Mouse (Mus musculus) brain, adult 2 months (tissue): ENCODE results near the gene Cd164.

Source experiments
- DNase-seq: peaks from one replicate; pipeline ENCODE4 v3.0.0; 2011; ENCODE audit warnings: low read depth, low spot score

Gene Cd164

DNA sequence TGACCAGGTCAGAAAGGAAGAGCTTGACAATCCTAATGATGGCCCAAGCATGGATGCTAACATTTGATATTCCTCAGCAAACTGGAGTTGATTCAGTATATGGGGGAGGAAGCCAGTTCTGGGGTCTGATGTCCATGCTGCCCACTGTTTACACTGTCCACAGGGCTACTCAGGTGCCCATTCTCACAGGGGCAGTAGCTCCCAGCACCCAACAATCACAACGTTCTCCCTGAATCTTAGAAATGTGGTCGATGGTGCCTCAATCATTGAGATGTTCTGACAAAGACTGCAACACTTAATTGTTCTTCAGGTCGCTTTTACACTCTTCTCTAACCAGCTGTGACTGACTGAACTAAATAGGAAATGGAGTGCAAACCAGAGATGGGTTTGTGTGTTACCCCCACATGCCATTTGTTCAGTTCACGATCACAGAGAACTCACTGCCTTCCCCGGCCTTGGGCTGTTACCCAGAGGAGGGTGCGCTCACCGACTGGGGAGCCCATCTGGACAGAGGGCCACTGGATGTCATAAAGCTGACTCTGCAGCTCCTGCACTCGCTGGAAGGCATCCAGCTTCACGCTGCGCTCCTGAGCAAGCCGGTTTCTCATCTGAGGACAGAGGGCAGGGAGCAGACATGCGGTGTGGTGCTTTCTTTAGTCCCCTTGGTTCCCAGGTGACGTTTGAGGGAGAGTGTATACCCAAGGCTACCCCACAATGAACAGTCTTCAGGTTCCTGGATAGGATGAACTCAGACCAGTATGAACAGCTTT lies 27.4 kb downstream of the Cd164 start:
- peak; percentile 19 for DNase-seq

DNA sequence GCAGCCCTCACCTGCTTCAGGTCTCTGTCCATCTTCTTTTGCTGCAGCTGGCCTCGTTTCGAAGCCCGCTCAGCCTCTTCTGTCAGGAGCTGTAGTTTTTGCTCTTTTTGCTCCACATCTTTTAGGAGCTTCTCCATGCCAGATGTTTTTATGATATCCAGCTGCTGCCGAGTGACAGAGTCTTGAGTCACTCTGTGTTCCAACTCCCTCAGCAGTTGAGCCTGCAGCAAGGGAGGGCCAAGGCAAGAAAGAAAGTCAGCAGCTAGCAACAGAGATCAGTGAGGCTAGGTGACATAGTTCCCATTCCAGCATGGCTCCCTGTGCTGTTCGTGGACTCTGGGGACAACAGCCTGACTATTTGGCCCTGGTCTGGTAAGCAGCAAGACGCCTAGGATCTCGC lies 31.5 kb downstream of the Cd164 start:
- peak; percentile 10 for DNase-seq

DNA sequence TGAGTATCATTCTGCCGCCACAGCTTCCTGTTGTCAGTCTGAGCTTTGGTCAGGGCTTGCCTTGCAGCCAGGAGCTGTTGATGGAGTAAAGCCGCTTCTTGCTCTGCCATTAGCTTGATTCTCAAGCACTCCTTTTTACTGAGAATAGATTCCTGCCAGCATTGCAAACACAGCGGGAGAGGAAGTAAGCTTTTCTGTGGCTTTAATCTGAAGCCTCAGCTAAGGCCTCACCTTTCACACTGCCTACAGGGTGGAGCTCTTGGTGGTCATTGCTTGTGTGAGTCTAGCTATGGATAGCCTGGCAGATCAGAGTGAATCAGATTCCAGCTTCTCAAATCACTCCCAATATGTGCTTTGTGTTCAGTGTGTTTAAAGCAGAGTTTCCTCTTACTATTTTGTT lies 33.1 kb downstream of the Cd164 start:
- DNase-seq: peak; percentile 21

DNA sequence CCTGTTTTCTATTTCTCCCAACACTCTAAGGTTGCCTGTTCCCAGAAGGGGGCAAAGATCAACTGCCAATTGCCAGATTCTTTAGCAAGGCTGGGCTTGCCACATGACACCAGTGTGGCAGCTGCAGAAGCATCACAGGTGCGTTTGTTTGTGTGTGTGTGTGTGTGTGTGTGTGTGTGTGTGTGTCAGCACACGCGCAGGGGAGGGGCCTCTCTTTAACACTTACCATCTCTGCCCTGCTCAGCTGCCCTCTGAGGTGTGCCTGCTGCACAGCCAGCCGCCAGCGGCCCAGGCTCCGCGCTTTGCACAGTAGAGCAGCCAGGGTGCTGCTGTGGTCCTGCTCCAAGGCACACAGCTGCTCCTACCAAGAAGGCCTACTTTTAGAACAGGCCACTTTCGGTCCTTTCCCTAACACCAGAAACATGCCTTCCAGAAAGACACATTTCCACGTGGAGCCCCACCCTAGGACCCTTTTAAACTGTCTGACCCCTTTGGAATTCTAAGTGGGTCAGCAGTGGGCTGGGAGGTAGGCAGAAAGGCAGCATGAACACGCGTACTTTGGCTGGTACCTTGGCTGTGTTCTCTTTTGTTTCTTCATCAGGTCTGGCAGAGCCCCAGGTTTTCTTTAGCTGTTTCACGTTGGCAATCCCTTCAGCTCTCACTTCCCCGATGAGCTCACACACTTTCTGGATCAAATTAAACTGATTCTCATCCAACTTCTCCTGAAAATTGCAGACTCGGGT lies 33.8 kb downstream of the Cd164 start:
- peak; percentile 69 for DNase-seq

DNA sequence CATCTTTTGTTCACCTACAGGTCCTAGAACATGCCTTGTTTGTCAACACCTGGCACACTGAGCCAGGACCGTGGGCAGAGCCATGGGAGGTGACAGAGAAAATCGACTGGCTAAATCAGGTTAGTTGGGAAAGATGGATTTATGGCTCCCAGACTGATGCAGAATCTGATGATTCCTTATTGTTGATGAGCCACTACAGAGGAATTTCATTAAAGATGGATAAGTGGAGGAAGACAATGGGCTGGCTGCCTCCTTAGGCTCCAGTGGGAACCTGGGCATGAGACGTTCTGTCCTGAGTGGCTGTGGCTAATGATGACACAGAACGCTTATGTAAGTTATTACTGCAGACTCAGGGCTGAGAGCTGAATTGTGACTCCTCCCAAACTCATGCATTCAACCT lies 34.5 kb downstream of the Cd164 start:
- peak; percentile 34 for DNase-seq

DNA sequence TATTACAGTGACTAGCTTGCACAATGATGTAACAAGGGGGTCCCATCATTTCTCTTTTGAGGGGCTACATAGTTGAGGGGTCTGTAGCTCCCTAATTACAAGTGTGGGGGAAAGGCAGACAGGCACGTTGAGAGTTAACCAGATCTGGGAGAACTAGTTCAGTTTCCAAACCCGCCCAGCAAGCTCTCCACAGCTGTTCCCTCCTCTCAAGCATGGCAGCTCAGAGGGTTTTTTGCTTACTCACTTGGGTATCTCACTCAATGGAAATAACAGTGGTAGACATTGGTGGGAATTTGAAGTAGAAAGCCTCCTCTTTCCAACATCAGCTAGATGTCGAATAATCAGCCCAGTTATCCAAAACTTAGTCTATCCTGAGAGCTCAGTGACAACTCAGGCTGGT lies 35.9 kb downstream of the Cd164 start:
- DNase-seq: no peak

DNA sequence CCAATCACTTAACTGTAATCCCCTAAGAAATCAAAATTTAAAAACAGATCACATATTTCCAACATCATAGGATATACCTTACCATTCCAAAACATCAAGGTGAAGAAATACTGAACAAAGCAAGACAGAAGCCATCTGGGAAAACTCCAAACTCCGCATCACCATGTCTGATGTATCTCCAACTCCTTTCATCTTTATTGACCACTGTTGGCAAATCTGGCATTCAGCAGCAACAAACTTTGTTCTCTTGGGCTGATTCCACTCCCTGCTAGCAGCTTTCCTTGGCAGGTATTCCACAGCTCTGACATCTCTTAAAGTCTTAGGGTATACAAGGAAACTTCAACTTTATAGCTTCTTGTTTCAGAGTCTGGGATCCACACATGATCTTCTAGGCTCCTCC lies 39.2 kb downstream of the Cd164 start:
- DNase-seq: no peak

DNA sequence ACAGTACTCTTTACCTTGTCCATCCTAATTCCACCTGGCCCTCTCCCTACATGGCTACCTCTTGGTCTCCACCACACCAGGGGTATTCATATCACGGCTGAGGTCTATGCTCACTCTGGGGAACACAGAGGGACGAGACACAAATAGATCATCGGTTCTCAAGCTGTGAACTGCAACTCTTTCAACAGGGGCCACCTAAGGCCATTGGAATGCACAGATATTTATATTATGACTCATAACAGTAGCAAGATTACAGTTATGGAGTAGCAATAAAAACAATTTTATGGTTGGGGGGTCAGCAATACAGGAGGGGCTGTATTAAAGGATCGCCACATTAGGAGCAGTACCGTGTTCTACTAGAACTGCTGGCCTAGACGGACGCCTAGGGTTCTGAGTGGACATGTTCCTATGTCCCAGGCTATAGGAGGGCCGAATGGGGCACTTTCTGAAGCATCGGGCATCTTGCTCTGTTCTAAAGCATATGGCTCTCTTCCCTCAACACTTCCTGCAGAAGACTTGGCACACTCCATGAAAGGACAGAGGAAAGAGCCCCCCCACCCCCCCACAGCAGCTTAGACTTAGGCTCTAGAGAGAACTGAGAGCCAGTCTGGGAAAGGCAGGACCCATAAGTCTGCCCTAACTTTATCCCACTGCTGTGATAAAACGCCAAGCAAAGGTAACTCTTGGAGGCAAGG lies 42.6 kb downstream of the Cd164 start:
- no peak for DNase-seq

DNA sequence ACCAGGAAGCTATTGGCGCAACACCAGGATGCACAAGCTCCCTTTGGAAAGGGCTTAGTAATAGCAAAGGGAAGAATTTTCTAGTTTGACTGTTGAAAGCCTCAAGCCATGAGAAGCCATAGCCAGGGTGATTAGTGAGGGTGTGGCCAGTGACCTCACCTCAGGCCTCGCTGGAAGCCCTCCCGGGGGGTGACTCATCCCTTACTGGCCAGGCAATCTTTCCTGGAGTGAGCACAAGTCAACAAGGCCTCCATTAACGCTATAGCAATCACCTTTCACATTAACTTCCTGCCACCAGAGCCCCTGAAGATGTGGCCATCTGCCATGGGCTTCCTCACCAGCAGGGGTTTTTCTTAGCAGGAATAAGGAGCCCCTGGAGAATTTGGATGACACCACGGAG lies 45.9 kb downstream of the Cd164 start:
- no peak for DNase-seq

DNA sequence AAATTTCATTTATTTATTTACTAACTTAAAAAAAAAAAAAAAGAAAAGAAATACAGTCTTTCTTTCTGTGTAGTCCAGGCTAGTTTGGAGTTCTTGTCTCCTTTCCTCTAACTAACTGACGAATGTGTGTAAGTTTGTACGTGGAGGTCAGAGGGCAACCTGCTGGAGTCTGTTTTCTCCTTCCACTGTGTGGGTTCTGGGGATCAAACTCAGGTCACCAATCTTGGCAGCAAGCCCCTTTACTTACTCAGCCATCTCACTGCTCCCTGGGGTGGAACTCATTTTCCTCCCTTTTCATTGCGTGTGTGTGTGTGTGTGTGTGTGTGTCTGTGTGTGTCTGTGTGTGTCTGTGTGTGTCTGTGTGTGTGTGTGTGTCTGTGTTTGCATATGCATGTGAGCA lies 49.1 kb downstream of the Cd164 start:
- DNase-seq: no peak

DNA sequence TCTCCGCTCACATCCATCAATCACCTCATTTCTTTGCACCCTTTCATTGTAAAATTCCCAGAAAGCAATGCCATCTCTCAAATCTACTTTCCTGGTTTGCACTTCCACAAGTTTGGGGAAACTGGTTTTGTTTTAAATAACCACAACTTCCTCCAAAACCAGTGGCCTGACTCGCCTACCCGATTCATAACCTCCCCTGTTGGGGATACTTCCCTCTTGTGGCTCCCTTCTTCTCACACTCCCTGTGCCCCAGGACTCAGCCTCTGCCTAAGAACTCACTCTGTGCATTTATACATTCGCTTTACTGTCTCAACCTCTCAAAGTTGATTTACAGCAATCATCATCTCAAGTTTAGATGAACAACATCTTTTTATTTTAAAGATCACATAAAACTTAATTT lies 51.9 kb downstream of the Cd164 start:
- DNase-seq: no peak

DNA sequence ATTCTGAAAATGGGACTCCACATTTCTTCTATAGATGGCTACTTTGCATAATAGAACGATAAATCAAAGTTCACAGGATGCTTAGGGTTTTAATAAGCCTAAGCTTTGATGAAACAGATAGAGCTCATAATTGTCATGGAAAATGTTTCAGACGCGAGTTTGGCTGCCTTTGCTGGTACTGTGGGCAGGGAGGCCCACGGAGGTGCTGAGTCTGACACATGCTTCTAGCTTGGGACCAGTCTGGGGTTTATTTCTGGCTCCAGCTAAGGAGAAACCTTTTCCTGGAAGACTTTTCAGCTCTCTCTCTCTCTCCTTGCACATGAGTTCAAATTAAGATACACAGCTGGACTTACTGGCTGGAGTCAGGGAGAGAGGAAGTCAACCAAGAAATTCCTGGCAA lies 53.1 kb downstream of the Cd164 start:
- peak; percentile 72 for DNase-seq

DNA sequence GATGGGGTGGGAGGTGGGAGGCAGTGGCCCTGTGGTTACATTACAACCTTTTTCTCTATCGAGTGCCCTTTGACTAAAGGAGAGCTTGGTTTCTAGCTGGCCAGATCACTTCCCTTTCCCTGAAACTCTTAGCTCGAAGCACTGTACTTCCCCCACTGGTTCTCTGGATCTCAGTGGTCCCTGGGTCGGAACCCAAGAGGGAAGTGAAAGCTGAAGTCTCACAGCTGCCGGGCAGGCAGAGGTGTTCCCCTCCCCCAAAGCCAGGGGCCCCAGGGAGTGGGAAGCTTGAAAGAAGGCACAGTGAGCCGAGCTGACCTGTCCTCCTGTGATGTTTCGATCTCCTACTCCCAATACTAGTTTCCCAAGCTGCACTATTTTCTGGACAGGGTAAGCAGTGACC lies 54.0 kb downstream of the Cd164 start:
- DNase-seq: peak; percentile 42

DNA sequence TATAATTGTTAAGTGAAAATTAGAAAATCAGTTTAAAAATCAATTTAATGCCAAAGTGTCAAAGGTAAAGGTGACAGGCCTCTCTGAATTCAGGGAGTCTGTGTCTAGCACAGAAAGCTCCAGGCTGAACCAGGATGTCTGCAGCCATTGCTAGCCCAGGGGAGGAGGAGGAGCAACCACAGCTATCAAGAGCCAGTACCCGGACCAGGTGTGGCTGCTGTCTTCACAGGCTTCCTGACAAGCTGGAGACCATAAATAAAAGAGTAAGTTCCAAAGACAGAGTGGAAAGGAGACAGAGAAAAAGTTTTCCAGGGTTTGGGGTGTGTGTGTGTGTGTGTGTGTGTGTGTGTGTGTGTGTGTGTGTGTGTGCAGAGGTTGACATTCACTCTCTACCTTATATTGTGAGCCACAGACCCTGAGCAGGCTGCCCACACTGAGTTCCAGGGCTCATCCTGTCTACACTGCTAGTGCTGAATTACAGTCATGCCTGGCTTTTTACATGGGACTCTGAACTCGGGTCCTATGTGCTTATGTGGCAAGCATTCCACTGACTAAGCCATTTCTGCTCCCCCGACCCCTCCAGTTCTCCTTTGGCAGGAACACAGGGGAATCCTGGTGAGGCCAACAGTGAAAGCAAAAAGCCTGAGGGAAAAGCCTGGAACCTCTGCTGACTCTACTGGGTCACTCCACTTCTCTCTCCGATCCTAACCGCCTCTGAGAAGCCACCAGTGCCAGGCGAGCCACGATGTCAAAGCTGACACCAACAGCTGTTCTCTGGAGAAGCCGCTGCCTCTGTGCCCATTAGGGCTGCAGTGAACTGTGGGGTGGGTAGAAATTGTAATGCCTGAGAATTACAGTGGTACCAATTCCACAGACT lies 56.5 kb downstream of the Cd164 start:
- no peak for DNase-seq

DNA sequence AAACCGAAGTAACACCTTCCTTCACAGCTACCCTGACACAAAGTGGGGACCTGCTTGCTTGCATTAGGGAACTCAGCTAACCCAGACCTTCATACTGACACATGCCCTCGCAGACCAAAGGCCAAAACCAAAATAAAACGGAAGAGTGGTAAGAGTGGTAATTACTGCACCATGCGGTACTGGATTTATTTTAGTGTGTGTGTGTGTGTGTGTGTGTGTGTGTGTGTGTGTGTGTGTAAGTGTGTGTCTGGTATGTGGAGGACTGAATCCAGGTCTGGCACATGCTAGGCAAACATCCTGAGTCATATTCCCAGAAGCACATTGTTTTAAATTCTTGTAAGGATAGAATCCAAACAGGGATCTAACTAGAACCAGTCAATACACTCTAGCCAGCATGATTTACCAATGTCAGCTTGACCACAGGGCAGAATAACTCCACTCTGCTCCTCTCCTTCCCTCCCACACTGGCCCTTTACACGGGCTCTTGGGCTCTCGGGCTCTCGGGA lies 57.2 kb downstream of the Cd164 start:
- DNase-seq: no peak

DNA sequence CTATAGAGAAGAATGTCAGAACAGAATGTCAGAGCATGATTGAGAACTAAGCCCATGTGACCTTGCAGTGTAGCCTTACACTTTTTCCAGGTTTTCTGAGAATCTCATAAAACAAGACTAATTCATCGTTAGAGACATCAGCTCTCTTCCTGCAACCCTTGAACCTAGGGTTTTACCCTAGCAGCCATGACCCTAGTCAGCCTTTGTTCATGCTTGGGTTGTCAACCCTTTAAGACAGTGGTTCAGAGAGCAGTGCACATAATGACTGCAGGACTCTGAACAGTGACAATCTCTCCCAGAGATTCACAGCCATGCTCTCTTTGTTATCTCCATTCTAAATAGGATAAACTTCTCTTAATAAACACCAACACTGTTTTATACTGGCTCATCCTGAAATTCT lies 59.3 kb downstream of the Cd164 start:
- no peak for DNase-seq

DNA sequence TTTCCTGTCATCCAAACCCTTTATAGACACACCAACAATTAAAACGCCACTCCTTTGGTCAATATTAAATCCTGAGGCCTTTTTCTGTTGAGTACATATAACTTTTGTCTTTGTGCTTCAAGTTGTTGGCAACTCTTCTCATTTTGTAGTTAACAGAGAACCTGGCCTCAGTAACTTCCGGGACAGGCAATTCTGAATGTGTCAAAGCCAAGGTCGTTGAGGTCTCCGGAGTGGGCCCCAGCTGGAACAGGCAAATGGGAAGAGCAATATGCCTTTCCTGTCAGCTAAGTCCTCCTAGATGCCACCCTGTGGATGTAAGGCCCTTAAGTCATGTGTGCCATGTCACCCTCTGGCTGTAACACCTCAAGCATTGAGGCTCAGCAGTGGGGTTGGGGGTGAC lies 61.2 kb downstream of the Cd164 start:
- DNase-seq: no peak
